Mouse (Mus musculus): ENCODE measurements around the gene Gpc3. TPM values are rescaled to one million over a fixed set of nuclear protein-coding genes. Genes with fewer than 3 reads are reported as not detected.

Gpc3 gene
- total and polyA plus RNA-seq, 3 experiments = 0.11 TPM; not detected in 2

DNA sequence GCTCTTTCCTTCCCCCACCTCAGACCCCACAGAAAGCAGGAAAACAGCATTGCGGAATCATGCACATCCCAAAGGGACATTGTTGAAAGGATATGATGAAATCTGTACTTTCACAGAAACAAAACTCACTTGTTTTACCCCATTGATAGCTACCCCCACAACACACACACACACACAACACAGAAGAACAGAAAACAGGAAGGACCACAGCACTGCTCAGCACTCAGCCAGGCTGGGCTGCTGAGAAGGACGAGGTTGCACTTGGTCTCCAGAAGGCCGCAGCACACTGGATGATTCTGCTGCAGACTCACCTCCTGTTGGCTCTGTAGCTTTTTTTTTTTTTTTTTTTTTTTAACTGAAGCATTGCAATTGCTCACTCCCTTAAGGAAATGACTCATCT lies 193.9 kb downstream of the Gpc3 start:
- ATAC-seq (ENCODE audit: extremely low read depth, insufficient number of reproducible peaks, low FRiP score, poor library complexity, severe bottlenecking) = no peak

DNA sequence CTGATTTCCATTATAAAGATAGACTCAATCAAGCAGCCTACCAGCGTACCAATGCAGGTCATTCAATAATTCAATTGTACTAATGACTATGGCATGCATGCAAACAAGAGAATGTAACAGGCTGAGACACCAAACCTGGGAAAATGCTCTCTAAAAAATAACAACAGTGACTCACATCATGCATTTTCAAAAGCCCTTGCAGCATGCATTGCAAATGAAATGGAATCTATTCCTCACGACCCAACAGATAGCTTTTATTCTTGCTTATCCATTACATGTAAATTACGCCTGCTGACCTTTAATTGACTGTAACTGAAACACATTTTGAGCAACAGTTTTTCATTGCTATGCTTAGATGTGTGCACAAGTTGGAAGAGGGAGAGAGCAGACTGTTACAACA lies 200.8 kb downstream of the Gpc3 start:
- TF ChIP-seq GATA1 (IDR thresholded peaks at IDR 0.05; ENCODE audit: borderline replicate concordance, low read length) = no peak
- no peak for TF ChIP-seq POLR2AphosphoS5 (IDR thresholded peaks at IDR 0.05; ENCODE audit: insufficient replicate concordance, low read depth, low read length)
- no peak for TF ChIP-seq GATA2 (IDR thresholded peaks at IDR 0.05; ENCODE audit: borderline replicate concordance, low read depth, low read length)
- TF ChIP-seq TAL1 (conservative IDR thresholded peaks at IDR 0.05; ENCODE audit: low read depth, low read length) = no peak
- TF ChIP-seq CTCF (IDR thresholded peaks at IDR 0.05; ENCODE audit: low read depth, low read length) = no peak
- ATAC-seq (ENCODE audit: extremely low read depth, insufficient number of reproducible peaks, low FRiP score, poor library complexity, severe bottlenecking) = no peak
- Histone ChIP-seq H3K9me3 (replicated peaks) (no peaks in the 10 kb centered on the region), H3K27me3 (ENCODE audit: insufficient read depth, low read length) (no peaks in the 10 kb centered on the region), H3K36me3 (replicated peaks) (no peaks in the 10 kb centered on the region), H3K4me1 (ENCODE audit: insufficient read depth, low read depth, low read length) (no peaks in the 10 kb centered on the region), H3K4me3 (ENCODE audit: low read depth, low read length) (no peak overlapping the region)
- no peak for DNase-seq (ENCODE audit: low spot score)

More for the DNA sequence above, 193.9 kb downstream of the Gpc3 start:
- H3K4me3 ChIP-seq (ENCODE audit: low read depth, low read length) = no peak overlapping the region
- no peaks in the 10 kb centered on the region for H3K27me3 ChIP-seq (ENCODE audit: insufficient read depth, low read length)
- no peaks in the 10 kb centered on the region for H3K9me3 ChIP-seq (replicated peaks)
- H3K4me1 ChIP-seq (ENCODE audit: insufficient read depth, low read depth, low read length) = no peaks in the 10 kb centered on the region
- DNase-seq (ENCODE audit: low spot score) = no peak
- TF ChIP-seq CTCF (IDR thresholded peaks at IDR 0.05; ENCODE audit: low read depth, low read length) = no peak
- no peak for TF ChIP-seq GATA1 (IDR thresholded peaks at IDR 0.05; ENCODE audit: borderline replicate concordance, low read length)
- no peak for TF ChIP-seq GATA2 (IDR thresholded peaks at IDR 0.05; ENCODE audit: borderline replicate concordance, low read depth, low read length)
- TF ChIP-seq TAL1 (conservative IDR thresholded peaks at IDR 0.05; ENCODE audit: low read depth, low read length) = no peak
- TF ChIP-seq POLR2AphosphoS5 (IDR thresholded peaks at IDR 0.05; ENCODE audit: insufficient replicate concordance, low read depth, low read length) = no peak
- H3K36me3 ChIP-seq (replicated peaks) = no peaks in the 10 kb centered on the region

DNA sequence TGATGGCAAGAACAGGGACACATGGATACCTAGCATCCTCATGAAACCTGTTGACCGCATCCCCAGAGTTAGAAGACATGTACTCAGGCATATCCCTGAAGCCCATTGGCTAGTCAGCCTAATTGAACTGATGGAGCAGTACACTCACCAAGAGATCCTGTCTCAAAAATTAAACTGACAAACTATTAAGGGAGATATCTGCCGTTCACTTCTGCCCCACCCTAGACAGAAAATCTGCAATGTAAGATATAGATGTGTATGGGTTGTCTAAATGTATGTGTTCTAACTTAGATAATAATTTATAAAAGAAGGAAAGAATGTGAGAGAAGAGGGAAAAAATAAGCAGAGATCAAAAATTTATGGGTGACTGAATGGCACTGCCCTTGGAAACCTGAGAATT lies 212.6 kb downstream of the Gpc3 start:
- H3K4me3 ChIP-seq (ENCODE audit: low read depth, low read length) = no peak overlapping the region
- no peaks in the 10 kb centered on the region for H3K27me3 ChIP-seq (ENCODE audit: insufficient read depth, low read length)
- no peak for ATAC-seq (ENCODE audit: extremely low read depth, insufficient number of reproducible peaks, low FRiP score, poor library complexity, severe bottlenecking)
- no peaks in the 10 kb centered on the region for H3K4me1 ChIP-seq (ENCODE audit: insufficient read depth, low read depth, low read length)
- no peaks in the 10 kb centered on the region for H3K9me3 ChIP-seq (replicated peaks)
- DNase-seq (ENCODE audit: low spot score) = no peak
- TF ChIP-seq POLR2AphosphoS5 (IDR thresholded peaks at IDR 0.05; ENCODE audit: insufficient replicate concordance, low read depth, low read length) (no peak), TAL1 (conservative IDR thresholded peaks at IDR 0.05; ENCODE audit: low read depth, low read length) (no peak), CTCF (IDR thresholded peaks at IDR 0.05; ENCODE audit: low read depth, low read length) (no peak), GATA1 (IDR thresholded peaks at IDR 0.05; ENCODE audit: borderline replicate concordance, low read length) (no peak), GATA2 (IDR thresholded peaks at IDR 0.05; ENCODE audit: borderline replicate concordance, low read depth, low read length) (no peak)
- H3K36me3 ChIP-seq (replicated peaks) = no peaks in the 10 kb centered on the region

DNA sequence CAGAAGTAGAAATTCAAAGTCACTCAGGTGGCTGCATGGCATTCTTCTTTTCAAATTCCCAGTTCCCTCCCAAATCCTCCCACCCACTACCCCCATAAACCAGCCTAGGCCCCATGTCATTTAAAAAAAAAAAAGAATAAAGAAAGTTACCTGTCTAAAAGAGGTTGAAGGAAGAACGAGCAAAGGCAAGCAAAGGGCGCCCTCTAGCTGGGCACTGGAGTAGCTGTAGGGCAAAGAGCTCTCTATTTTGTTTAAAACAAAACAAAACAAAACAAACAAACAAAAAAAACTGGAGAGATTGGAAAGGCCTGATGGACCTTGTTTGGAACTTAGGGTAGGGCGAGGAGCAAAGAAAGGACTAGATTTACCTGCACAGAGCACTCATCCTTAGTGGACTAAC lies 238.6 kb downstream of the Gpc3 start:
- Histone ChIP-seq H3K4me1 (ENCODE audit: insufficient read depth, low read depth, low read length) (no peaks in the 10 kb centered on the region), H3K9me3 (replicated peaks) (no peaks in the 10 kb centered on the region), H3K4me3 (ENCODE audit: low read depth, low read length) (no peak overlapping the region), H3K36me3 (replicated peaks) (no peaks in the 10 kb centered on the region), H3K27me3 (ENCODE audit: insufficient read depth, low read length) (no peaks in the 10 kb centered on the region)
- no peak for ATAC-seq (ENCODE audit: extremely low read depth, insufficient number of reproducible peaks, low FRiP score, poor library complexity, severe bottlenecking)
- TF ChIP-seq POLR2AphosphoS5 (IDR thresholded peaks at IDR 0.05; ENCODE audit: insufficient replicate concordance, low read depth, low read length) = no peak
- TF ChIP-seq GATA1 (IDR thresholded peaks at IDR 0.05; ENCODE audit: borderline replicate concordance, low read length) = no peak
- no peak for TF ChIP-seq TAL1 (conservative IDR thresholded peaks at IDR 0.05; ENCODE audit: low read depth, low read length)
- TF ChIP-seq CTCF (IDR thresholded peaks at IDR 0.05; ENCODE audit: low read depth, low read length) = no peak
- TF ChIP-seq GATA2 (IDR thresholded peaks at IDR 0.05; ENCODE audit: borderline replicate concordance, low read depth, low read length) = no peak
- no peak for DNase-seq (ENCODE audit: low spot score)

DNA sequence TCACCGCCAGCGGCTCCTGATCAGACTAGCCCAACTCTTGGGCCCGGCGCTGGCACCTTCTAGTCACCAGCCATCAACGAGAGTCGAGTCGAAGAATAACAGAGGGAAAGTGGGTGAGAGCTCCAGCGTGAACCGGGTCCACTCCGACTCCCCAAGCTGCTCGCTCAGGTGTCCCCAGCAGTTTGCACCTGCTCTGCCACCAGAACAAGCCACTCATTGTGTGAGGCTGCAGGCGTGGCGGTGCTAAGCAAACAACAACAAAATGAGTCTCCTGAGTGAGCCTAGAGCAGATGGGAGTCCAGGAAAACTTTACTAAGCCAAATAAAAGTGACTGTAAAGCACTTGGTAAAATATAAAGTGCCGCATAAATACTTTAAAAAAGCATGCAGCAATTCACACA lies 239.5 kb downstream of the Gpc3 start:
- H3K9me3 ChIP-seq (replicated peaks) = no peaks in the 10 kb centered on the region
- H3K4me3 ChIP-seq (ENCODE audit: low read depth, low read length) = no peak overlapping the region
- DNase-seq (ENCODE audit: low spot score) (no peak), ATAC-seq (ENCODE audit: extremely low read depth, insufficient number of reproducible peaks, low FRiP score, poor library complexity, severe bottlenecking) (no peak)
- H3K36me3 ChIP-seq (replicated peaks) = no peaks in the 10 kb centered on the region
- H3K27me3 ChIP-seq (ENCODE audit: insufficient read depth, low read length) = no peaks in the 10 kb centered on the region
- no peaks in the 10 kb centered on the region for H3K4me1 ChIP-seq (ENCODE audit: insufficient read depth, low read depth, low read length)
- TF ChIP-seq GATA1 (IDR thresholded peaks at IDR 0.05; ENCODE audit: borderline replicate concordance, low read length) (no peak), POLR2AphosphoS5 (IDR thresholded peaks at IDR 0.05; ENCODE audit: insufficient replicate concordance, low read depth, low read length) (no peak), CTCF (IDR thresholded peaks at IDR 0.05; ENCODE audit: low read depth, low read length) (no peak), TAL1 (conservative IDR thresholded peaks at IDR 0.05; ENCODE audit: low read depth, low read length) (no peak), GATA2 (IDR thresholded peaks at IDR 0.05; ENCODE audit: borderline replicate concordance, low read depth, low read length) (no peak)

DNA sequence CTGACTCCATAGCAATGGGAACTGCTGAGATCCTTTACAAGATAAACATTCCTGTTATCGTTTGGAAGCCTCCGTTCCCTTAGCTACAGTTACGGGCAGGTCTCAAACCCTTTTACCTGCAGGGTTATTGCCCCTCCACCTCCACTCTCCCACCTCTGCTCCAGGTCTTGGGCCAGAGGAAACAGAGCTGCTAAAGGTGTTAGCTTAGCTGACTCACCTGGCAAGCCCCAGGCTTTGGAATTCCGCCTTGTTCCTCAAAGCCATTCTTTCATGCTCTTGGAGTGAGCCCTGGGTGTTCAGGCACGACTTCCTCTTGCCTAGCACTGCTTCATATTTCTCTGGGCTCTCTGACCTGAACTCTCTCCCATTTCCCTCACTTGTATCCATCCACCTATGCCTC lies 241.3 kb downstream of the Gpc3 start:
- TF ChIP-seq TAL1 (conservative IDR thresholded peaks at IDR 0.05; ENCODE audit: low read depth, low read length) (no peak), GATA2 (IDR thresholded peaks at IDR 0.05; ENCODE audit: borderline replicate concordance, low read depth, low read length) (no peak), POLR2AphosphoS5 (IDR thresholded peaks at IDR 0.05; ENCODE audit: insufficient replicate concordance, low read depth, low read length) (no peak), CTCF (IDR thresholded peaks at IDR 0.05; ENCODE audit: low read depth, low read length) (no peak), GATA1 (IDR thresholded peaks at IDR 0.05; ENCODE audit: borderline replicate concordance, low read length) (no peak)

More for the DNA sequence above, 241.3 kb downstream of the Gpc3 start:
- no peaks in the 10 kb centered on the region for H3K9me3 ChIP-seq (replicated peaks)
- DNase-seq (ENCODE audit: low spot score) (no peak), ATAC-seq (ENCODE audit: extremely low read depth, insufficient number of reproducible peaks, low FRiP score, poor library complexity, severe bottlenecking) (no peak)
- no peaks in the 10 kb centered on the region for H3K36me3 ChIP-seq (replicated peaks)
- H3K4me3 ChIP-seq (ENCODE audit: low read depth, low read length) = no peak overlapping the region
- H3K27me3 ChIP-seq (ENCODE audit: insufficient read depth, low read length) = no peaks in the 10 kb centered on the region
- no peaks in the 10 kb centered on the region for H3K4me1 ChIP-seq (ENCODE audit: insufficient read depth, low read depth, low read length)
